Mouse (Mus musculus) kidney, postnatal 25 days (tissue): ENCODE measurements around the gene Nes.

ENCODE experiments used
- DNase-seq, 2 experiments: peaks; one replicate each; pipeline ENCODE4 v3.0.0; 2021; ENCODE audit warnings: mixed read lengths in 2 of 2

The Nes gene

GRCm38 (mm10) chr3:87983627-87984026 lies 12.7 kb downstream of the Nes start:
- no peak for DNase-seq

- DNase-seq, result no peak
Observed at GRCm38 (mm10) chr3:87984094-87984493, 13.2 kb downstream of the Nes start.

GRCm38 (mm10) chr3:87985505-87986320 lies 14.8 kb downstream of the Nes start:
- peak; percentile 45 to 59 for DNase-seq

GRCm38 (mm10) chr3:87986868-87987267 lies 16.0 kb downstream of the Nes start:
- DNase-seq, result peak; percentile 95 to 99

GRCm38 (mm10) chr3:87987633-87988032 lies 16.8 kb downstream of the Nes start:
- peak; percentile 28 to 56 for DNase-seq

- no peak for DNase-seq
Observed at GRCm38 (mm10) chr3:87988068-87988467, 17.2 kb downstream of the Nes start.

- DNase-seq, result no peak
Observed at GRCm38 (mm10) chr3:87989935-87990334, 19.1 kb downstream of the Nes start.

GRCm38 (mm10) chr3:87993436-87993835 lies 22.6 kb downstream of the Nes start:
- peak; percentile 57 to 67 for DNase-seq

- no peak for DNase-seq
Observed at GRCm38 (mm10) chr3:87995331-87995730, 24.5 kb downstream of the Nes start.

- no peak for DNase-seq
Observed at GRCm38 (mm10) chr3:87996401-87996800, 25.5 kb downstream of the Nes start.

GRCm38 (mm10) chr3:87996971-87997614 lies 26.2 kb downstream of the Nes start:
- peak; percentile 31 to 51 for DNase-seq

GRCm38 (mm10) chr3:87998747-87999146 lies 27.9 kb downstream of the Nes start:
- no peak for DNase-seq

GRCm38 (mm10) chr3:87999243-87999895 lies 28.5 kb downstream of the Nes start:
- DNase-seq, result no peak

GRCm38 (mm10) chr3:88000181-88000580 lies 29.3 kb downstream of the Nes start, which contains the start of gene Bcan:
Gene Bcan, minus strand, starts transcription at chr3:88000230.
- no peak for DNase-seq

- DNase-seq, result no peak
Observed at GRCm38 (mm10) chr3:88000816-88001595, 30.1 kb downstream of the Nes start.

- DNase-seq, result peak; percentile 22 to 38
Observed at GRCm38 (mm10) chr3:88002291-88002976, 31.6 kb downstream of the Nes start.

- DNase-seq, result no peak
Observed at GRCm38 (mm10) chr3:88005822-88006786, 35.2 kb downstream of the Nes start.

GRCm38 (mm10) chr3:88010634-88011265 lies 39.9 kb downstream of the Nes start:
- peak; percentile 42 to 61 for DNase-seq

GRCm38 (mm10) chr3:88022322-88023191 lies 51.7 kb downstream of the Nes start:
- DNase-seq, result peak; percentile 97
